Mouse (Mus musculus) lung, embryonic 15.5 days (tissue): ENCODE data around the gene Morc2a. TPM values are rescaled to one million over a fixed set of nuclear protein-coding genes. Genes with fewer than 3 reads are reported as not detected.

Experiments
- ATAC-seq: fragments of 200-750 bp; cut with Nextera tagmentation; 2 replicates; pipeline ENCODE4 v1.8.0; 2017; ENCODE audit warnings: moderate number of reproducible peaks, borderline replicate concordance; ENCODE audit not compliant: low FRiP score, low TSS enrichment; ENCODE audit errors: extremely low read depth
- H3K27ac ChIP-seq: fragments of 300-500 bp; sonication (generic); 2 replicates; pipeline ENCODE4 v1.5.1; 2015; ENCODE audit warnings: moderate library complexity, mild to moderate bottlenecking, inconsistent platforms
- H3K27me3 ChIP-seq: fragments of 300-500 bp; sonication (generic); 2 replicates; pipeline ENCODE4 v1.6.1; 2015; ENCODE audit warnings: inconsistent platforms
- H3K36me3 ChIP-seq: fragments of 300-500 bp; sonication (generic); 2 replicates; pipeline ENCODE4 v1.6.1; 2015; ENCODE audit warnings: inconsistent platforms
- H3K4me1 ChIP-seq: fragments of 300-500 bp; sonication (generic); 2 replicates; pipeline ENCODE4 v1.6.1; 2015; ENCODE audit warnings: inconsistent platforms
- H3K4me2 ChIP-seq: fragments of 300-500 bp; sonication (generic); 2 replicates; pipeline ENCODE4 v1.6.1; 2015; ENCODE audit warnings: inconsistent platforms, mild to moderate bottlenecking, moderate library complexity
- H3K4me3 ChIP-seq: fragments of 300-500 bp; sonication (generic); 2 replicates; pipeline ENCODE4 v1.5.1; 2015; ENCODE audit warnings: mild to moderate bottlenecking, inconsistent platforms
- H3K9ac ChIP-seq: fragments of 300-500 bp; sonication (generic); 2 replicates; pipeline ENCODE4 v1.6.1; 2015; ENCODE audit warnings: inconsistent platforms
- H3K9me3 ChIP-seq: fragments of 300-500 bp; sonication (generic); 2 replicates; pipeline ENCODE4 v1.6.1; 2016; ENCODE audit warnings: inconsistent platforms
- WGBS: fragments of 180-500 bp; shearing (Covaris S2); methylation state at CpG from one replicate; pipeline ENCODE4 v1.1.7; 2015; 5-methylcytosine and 5-hydroxymethylcytosine counted together
- polyA plus RNA-seq: library from polyadenylated mRNA; unstranded; fragments of >200 nt; fragmentation: Nextera tagmentation; extraction: Ambion mirVana; gene quantifications from 2 replicates; pipeline ENCODE4 v1.2.1, GENCODE M21; 2015

Gene Morc2a
- polyA plus RNA-seq, 1 experiment from 2014 or later = 28.1 TPM

GRCm38 (mm10) chr11:3684723-3685430, 35.9 kb downstream of the Morc2a start:
- Histone ChIP-seq H3K4me1 (no peaks in the 10 kb centered on the region), H3K9me3 (no peaks in the 10 kb centered on the region), H3K27me3 (no peaks in the 10 kb centered on the region), H3K36me3 (peaks cover 85% of the 10 kb centered on the region), H3K4me3 (no peak overlapping the region), H3K4me2 (no peak overlapping the region), H3K9ac (no peak overlapping the region), H3K27ac (no peak overlapping the region)
- 90% methylated on average over 5 of the region's 5 CpGs for WGBS
- no peak for ATAC-seq

- Histone ChIP-seq H3K4me2 (no peak overlapping the region), H3K27me3 (no peaks in the 10 kb centered on the region), H3K9me3 (no peaks in the 10 kb centered on the region), H3K36me3 (peaks cover 85% of the 10 kb centered on the region), H3K27ac (no peak overlapping the region), H3K4me3 (no peak overlapping the region), H3K4me1 (no peaks in the 10 kb centered on the region), H3K9ac (no peak overlapping the region)
- ATAC-seq = no peak
- 93% methylated on average over 8 of the region's 8 CpGs for WGBS
Observed at GRCm38 (mm10) chr11:3685431-3685830, 36.4 kb downstream of the Morc2a start.

- Histone ChIP-seq H3K4me2 (no peak overlapping the region), H3K27ac (no peak overlapping the region), H3K9ac (no peak overlapping the region), H3K4me1 (no peaks in the 10 kb centered on the region), H3K27me3 (no peaks in the 10 kb centered on the region), H3K9me3 (no peaks in the 10 kb centered on the region), H3K36me3 (peaks cover 86% of the 10 kb centered on the region), H3K4me3 (no peak overlapping the region)
- ATAC-seq = no peak
- 69% methylated on average over 2 of the region's 2 CpGs for WGBS
Observed at GRCm38 (mm10) chr11:3686318-3686717, 37.3 kb downstream of the Morc2a start.

- no peak for ATAC-seq
- H3K27ac ChIP-seq = no peak overlapping the region
- 91% methylated on average over 2 of the region's 2 CpGs for WGBS
Observed at GRCm38 (mm10) chr11:3686885-3687284, 37.9 kb downstream of the Morc2a start.

GRCm38 (mm10) chr11:3691746-3692145, 42.8 kb downstream of the Morc2a start:
- 80% methylated on average over 2 of the region's 2 CpGs for WGBS
- H3K27me3 ChIP-seq = no peaks in the 10 kb centered on the region
- H3K4me1 ChIP-seq = no peaks in the 10 kb centered on the region
- no peaks in the 10 kb centered on the region for H3K9me3 ChIP-seq
- ATAC-seq = no peak
- no peak overlapping the region for H3K9ac ChIP-seq
- H3K4me2 ChIP-seq = no peak overlapping the region
- H3K36me3 ChIP-seq = peaks cover 43% of the 10 kb centered on the region
- no peak overlapping the region for H3K4me3 ChIP-seq
- no peak overlapping the region for H3K27ac ChIP-seq

More at GRCm38 (mm10) chr11:3686885-3687284, 37.9 kb downstream of the Morc2a start:
- Histone ChIP-seq H3K9ac (no peak overlapping the region), H3K4me2 (no peak overlapping the region), H3K9me3 (no peaks in the 10 kb centered on the region), H3K36me3 (peaks cover 81% of the 10 kb centered on the region), H3K27me3 (no peaks in the 10 kb centered on the region), H3K4me1 (no peaks in the 10 kb centered on the region), H3K4me3 (no peak overlapping the region)

GRCm38 (mm10) chr11:3696086-3696616, 47.2 kb downstream of the Morc2a start:
- WGBS = 61% methylated on average over 5 of the region's 5 CpGs
- no peak overlapping the region for H3K9ac ChIP-seq
- no peak for ATAC-seq
- no peaks in the 10 kb centered on the region for H3K4me1 ChIP-seq
- H3K36me3 ChIP-seq = peaks cover 1% of the 10 kb centered on the region; the same call in 1 of the 2 replicates
- H3K4me2 ChIP-seq = no peak overlapping the region
- H3K4me3 ChIP-seq = no peak overlapping the region
- H3K27ac ChIP-seq = no peak overlapping the region
- H3K9me3 ChIP-seq = no peaks in the 10 kb centered on the region
- H3K27me3 ChIP-seq = no peaks in the 10 kb centered on the region

- Histone ChIP-seq H3K4me1 (no peaks in the 10 kb centered on the region), H3K4me2 (no peak overlapping the region), H3K4me3 (no peak overlapping the region), H3K27ac (no peak overlapping the region), H3K9ac (no peak overlapping the region), H3K9me3 (no peaks in the 10 kb centered on the region), H3K27me3 (no peaks in the 10 kb centered on the region), H3K36me3 (no peaks in the 10 kb centered on the region; the same call in 1 of the 2 replicates)
- 80% methylated on average over 3 of the region's 3 CpGs for WGBS
- no peak for ATAC-seq
Observed at GRCm38 (mm10) chr11:3697441-3697840, 48.5 kb downstream of the Morc2a start.

GRCm38 (mm10) chr11:3703089-3703992, 54.4 kb downstream of the Morc2a start:
- peaks cover 4% of the 10 kb centered on the region; the same call in 1 of the 2 replicates for H3K27me3 ChIP-seq
- H3K36me3 ChIP-seq = no peaks in the 10 kb centered on the region
- H3K4me3 ChIP-seq = no peak overlapping the region
- H3K9ac ChIP-seq = no peak overlapping the region
- H3K9me3 ChIP-seq = no peaks in the 10 kb centered on the region
- WGBS = 53% methylated on average over 7 of the region's 7 CpGs
- peak; percentile 58; the same call in 1 of the 2 replicates for ATAC-seq
- H3K4me2 ChIP-seq = no peak overlapping the region
- H3K27ac ChIP-seq = no peak overlapping the region
- H3K4me1 ChIP-seq = peaks cover 25% of the 10 kb centered on the region

GRCm38 (mm10) chr11:3704404-3704803, 55.4 kb downstream of the Morc2a start:
- Histone ChIP-seq H3K4me2 (no peak overlapping the region), H3K4me1 (peaks cover 25% of the 10 kb centered on the region), H3K9ac (no peak overlapping the region), H3K4me3 (no peak overlapping the region), H3K9me3 (no peaks in the 10 kb centered on the region), H3K36me3 (no peaks in the 10 kb centered on the region), H3K27ac (0 out of 2 replicates have a peak overlapping the region, but pooled peaks have one; percentile 4), H3K27me3 (peaks cover 4% of the 10 kb centered on the region; the same call in 1 of the 2 replicates)
- 36% methylated on average over 8 of the region's 8 CpGs for WGBS
- ATAC-seq = no peak

- ATAC-seq = no peak
- H3K9ac ChIP-seq = no peak overlapping the region
- no peak overlapping the region for H3K4me3 ChIP-seq
- peaks cover 25% of the 10 kb centered on the region for H3K4me1 ChIP-seq
- no peaks in the 10 kb centered on the region for H3K36me3 ChIP-seq
- no peak overlapping the region for H3K4me2 ChIP-seq
- WGBS = 63% methylated on average over 8 of the region's 8 CpGs
- no peak overlapping the region for H3K27ac ChIP-seq
- H3K9me3 ChIP-seq = no peaks in the 10 kb centered on the region
- H3K27me3 ChIP-seq = peaks cover 4% of the 10 kb centered on the region; the same call in 1 of the 2 replicates
Observed at GRCm38 (mm10) chr11:3707057-3707456, 58.1 kb downstream of the Morc2a start.

GRCm38 (mm10) chr11:3710203-3710602, 61.2 kb downstream of the Morc2a start:
- ATAC-seq = no peak
- no peak overlapping the region for H3K9ac ChIP-seq
- H3K9me3 ChIP-seq = no peaks in the 10 kb centered on the region
- H3K4me3 ChIP-seq = no peak overlapping the region
- WGBS = 47% methylated on average over 14 of the region's 14 CpGs
- H3K4me1 ChIP-seq = peaks cover 3% of the 10 kb centered on the region; the same call in 1 of the 2 replicates
- peaks cover 6% of the 10 kb centered on the region; the same call in 1 of the 2 replicates for H3K27me3 ChIP-seq
- H3K4me2 ChIP-seq = no peak overlapping the region
- no peaks in the 10 kb centered on the region for H3K36me3 ChIP-seq
- H3K27ac ChIP-seq = no peak overlapping the region
